ENCODE assay signal across 10 mouse cellular contexts in genomic region chr15:77683944-77684343, GRCm38 (mm10). TPM values are rescaled to one million over a fixed set of nuclear protein-coding genes. Genes with fewer than 3 reads are reported as not detected.
DNase-seq lines count a peak whose midpoint lies in the region; ATAC-seq and TF ChIP-seq lines count a peak whose summit lies in the region.
"Not testable (repeated sequence)": the region's sequence is repeated elsewhere in the genome, so short reads cannot be mapped to it uniquely, and the experiment has no call there.
"Had no signal": no experiment of that assay in that cellular context is flagged by ENCODE, and none has a peak within 500 bp of the region (broad histone marks: within the 10 kb centered on the region; RNA-seq: fewer than 3 reads in every experiment).

No protein-coding gene starts in this region.

- not testable (repeated sequence) for H3K27ac ChIP-seq in intestine, postnatal 0 days (ENCODE audit: low read depth, low read length); spleen, adult 2 months (ENCODE audit: insufficient read depth, low read length)

- WGBS in intestine, postnatal 0 days = 2% methylated on average over 8 of the region's 11 CpGs
- WGBS in spleen, adult 2 months = 10% methylated on average over 11 of the region's 11 CpGs

- H3K4me3 ChIP-seq in intestine, postnatal 0 days (ENCODE audit: low read depth, low read length); spleen, adult 2 months (ENCODE audit: extremely low read depth, insufficient read depth, insufficient read length): not testable (repeated sequence)

- not testable (repeated sequence) for H3K27me3 ChIP-seq in intestine, postnatal 0 days (replicated peaks; ENCODE audit: control insufficient read depth, insufficient read depth, low read length); spleen, adult 2 months (ENCODE audit: control insufficient read depth, insufficient read depth, low read length)

- peak; percentile 72 for TF ChIP-seq CTCF in intestine, postnatal 0 days (IDR thresholded peaks at IDR 0.05; ENCODE audit: low read depth)
- TF ChIP-seq CTCF in spleen, adult 2 months (IDR thresholded peaks at IDR 0.05; ENCODE audit: extremely low read depth, insufficient read depth, insufficient read length, insufficient replicate concordance) = peak; percentile 44; the same call in 1 of the 2 replicates

- not testable (repeated sequence) for H3K4me1 ChIP-seq in intestine, postnatal 0 days (replicated peaks; ENCODE audit: control insufficient read depth, insufficient read depth, low read length); spleen, adult 2 months (ENCODE audit: control insufficient read depth, insufficient read depth, insufficient read length)

- H3K9ac ChIP-seq in intestine, postnatal 0 days (ENCODE audit: low read depth, low read length) = not testable (repeated sequence)

- H3K9me3 ChIP-seq in intestine, postnatal 0 days (ENCODE audit: control insufficient read depth) = not testable (repeated sequence)

- intact Hi-C loops in gastrocnemius, postnatal 36 days (cut with DNase I); left cerebral cortex, postnatal 14 days (cut with DNase I): not testable (repeated sequence)

- TF ChIP-seq POLR2A in spleen, adult 2 months (IDR thresholded peaks at IDR 0.05; ENCODE audit: low read depth, low read length) = not testable (repeated sequence)

- DNase-seq in adrenal gland, adult (ENCODE audit: inconsistent age in 2 of 2, low spot score in 1 of 2) = peak; percentile 19 to 71
- DNase-seq in cerebellum, postnatal 36 days = peak; percentile 22 to 23
- DNase-seq in gastrocnemius, postnatal 36 days = peak; percentile 6 to 14
- peak; percentile 5 to 45 for DNase-seq in left cerebral cortex, postnatal 14 days (ENCODE audit: low spot score in 2 of 2)
- DNase-seq in mesoderm, embryonic 11.5 days (ENCODE audit: low read depth, low spot score) = peak; percentile 5
- DNase-seq in spleen, adult 2 months (ENCODE audit: low read depth in 1 of 2, low spot score in 2 of 2) = peak in 1 of 2 experiments; percentile 13

- not testable (repeated sequence) for H3K4me2 ChIP-seq in intestine, postnatal 0 days (replicated peaks; ENCODE audit: low read depth)

- not testable (repeated sequence) for ATAC-seq in intestine, postnatal 0 days

- not testable (repeated sequence) for H3K36me3 ChIP-seq in intestine, postnatal 0 days (ENCODE audit: control insufficient read depth, insufficient read depth); spleen, adult 2 months (ENCODE audit: control insufficient read depth, insufficient read depth, low read length)

RNA-seq across cellular contexts. Expression of gene Apol7e, which starts 14.7 kb away (rescaled TPM):
- under 1 TPM in 1 of 2 experiments, not detected in 1; 0.96 TPM for total RNA-seq in gastrocnemius, postnatal 36 days (2021)
- 0.22 and 0.25 TPM in 2 replicates for polyA plus RNA-seq in intestine, postnatal 0 days (2015; fragmentation: Nextera tagmentation; extraction: Ambion mirVana)
- under 1 TPM; 0.30 to 0.31 TPM for total RNA-seq in left cerebral cortex, postnatal 14 days (2021)
- polyA plus RNA-seq in spleen, adult 2 months (2012; rRNA removed) = 9.8 and 10.6 TPM in 2 replicates
- polyA plus RNA-seq: forebrain, embryonic 15.5 days; hindbrain, embryonic 15.5 days had no signal

RNA-seq across cellular contexts. Expression of gene Apol11b, which starts 40.9 kb away (rescaled TPM):
- not detected for total RNA-seq in gastrocnemius, postnatal 36 days (2021)
- polyA plus RNA-seq in intestine, postnatal 0 days (2015; fragmentation: Nextera tagmentation; extraction: Ambion mirVana) = not detected in 2 replicates
- total RNA-seq in left cerebral cortex, postnatal 14 days (2021) = not detected
- 4.4 and 16.3 TPM in 2 replicates for polyA plus RNA-seq in spleen, adult 2 months (2012; rRNA removed)
- polyA plus RNA-seq: hindbrain, embryonic 15.5 days; stomach, embryonic 14.5 days had no signal

RNA-seq across cellular contexts. Expression of gene Apol9b, which starts 44.9 kb away (rescaled TPM):
- total RNA-seq in gastrocnemius, postnatal 36 days (2021) = not detected
- 3.2 and 4.1 TPM in 2 replicates for polyA plus RNA-seq in intestine, postnatal 0 days (2015; fragmentation: Nextera tagmentation; extraction: Ambion mirVana)
- under 1 TPM in 1 of 2 experiments, not detected in 1; 0.37 TPM for total RNA-seq in left cerebral cortex, postnatal 14 days (2021)
- 1.4 and 2.7 TPM in 2 replicates for polyA plus RNA-seq in spleen, adult 2 months (2012; rRNA removed)
- polyA plus RNA-seq: forebrain, embryonic 15.5 days; hindbrain, embryonic 15.5 days; stomach, embryonic 14.5 days had no signal
